Mouse (Mus musculus) right cerebral cortex, postnatal 10 days (tissue): Measurements from ENCODE around the gene Gtf2a2.
"Not testable (repeated sequence)": the region's sequence is repeated elsewhere in the genome, so short reads cannot be mapped to it uniquely, and the experiment has no call there.

ENCODE experiments used
- DNase-seq, 2 experiments: peaks; one replicate each; pipeline ENCODE4 v3.0.0; 2021; ENCODE audit warnings: low spot score in 2 of 2

Gtf2a2 gene

GRCm38 (mm10) chr9:70021610-70022009 is 9.3 kb downstream of the Gtf2a2 start:
- no peak for DNase-seq

- no peak for DNase-seq
These were observed 9.7 kb downstream of the Gtf2a2 start for GRCm38 (mm10) chr9:70022083-70022482.

- not testable (repeated sequence) for DNase-seq
These were observed 11.3 kb downstream of the Gtf2a2 start for GRCm38 (mm10) chr9:70023615-70024014.

DNA sequence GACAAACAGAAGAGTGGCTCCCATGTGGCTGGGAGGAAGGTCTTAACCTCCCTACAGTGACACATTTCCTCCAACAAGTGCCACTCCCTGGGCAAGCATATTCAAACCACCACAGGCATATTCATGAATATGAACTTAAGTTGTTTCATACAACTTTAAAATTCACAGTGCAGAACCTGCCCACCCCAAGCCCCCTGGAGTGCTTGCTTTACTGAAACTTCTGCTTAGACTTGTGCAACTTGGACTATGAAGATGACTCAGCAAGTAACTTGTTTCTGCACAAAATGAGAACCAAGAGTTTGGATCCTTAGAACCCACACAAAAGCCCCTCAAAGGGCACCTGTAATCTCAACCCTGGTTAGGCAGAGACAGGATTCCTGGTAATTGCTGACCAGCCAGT is 12.3 kb downstream of the Gtf2a2 start:
- no peak for DNase-seq

DNA sequence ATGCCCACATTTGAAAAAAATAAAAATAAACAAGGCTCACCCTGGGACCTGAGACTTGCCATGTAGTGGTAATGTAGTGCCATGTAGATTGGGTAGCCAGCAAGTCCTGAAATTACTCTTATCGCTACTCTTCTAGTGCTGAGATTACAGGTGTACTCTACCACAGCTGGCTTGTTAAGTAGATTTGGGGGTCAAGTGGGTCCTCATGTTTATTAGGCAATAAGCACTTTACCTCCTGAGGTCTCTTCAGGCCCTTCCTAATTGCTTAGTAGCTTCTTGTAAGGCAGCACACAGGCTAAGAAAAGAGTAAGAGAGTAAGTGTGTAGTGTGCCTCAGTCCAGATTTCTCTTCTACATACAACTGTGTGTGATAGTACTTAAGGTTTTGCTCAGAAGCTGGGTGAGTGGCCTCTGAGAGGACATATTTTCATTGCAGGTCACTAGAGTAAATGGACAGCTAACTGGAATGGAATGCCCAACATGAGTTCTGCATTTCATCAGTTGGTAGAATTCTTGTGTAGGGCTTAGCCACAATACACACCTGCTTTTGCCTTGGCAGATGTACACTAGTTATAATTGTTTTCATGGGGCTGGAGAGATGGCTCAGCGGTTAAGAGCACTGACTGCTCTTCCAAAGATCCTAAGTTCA is 13.1 kb downstream of the Gtf2a2 start:
- DNase-seq: no peak

- no peak for DNase-seq
These were observed 19.8 kb downstream of the Gtf2a2 start for GRCm38 (mm10) chr9:70032167-70032566.

DNA sequence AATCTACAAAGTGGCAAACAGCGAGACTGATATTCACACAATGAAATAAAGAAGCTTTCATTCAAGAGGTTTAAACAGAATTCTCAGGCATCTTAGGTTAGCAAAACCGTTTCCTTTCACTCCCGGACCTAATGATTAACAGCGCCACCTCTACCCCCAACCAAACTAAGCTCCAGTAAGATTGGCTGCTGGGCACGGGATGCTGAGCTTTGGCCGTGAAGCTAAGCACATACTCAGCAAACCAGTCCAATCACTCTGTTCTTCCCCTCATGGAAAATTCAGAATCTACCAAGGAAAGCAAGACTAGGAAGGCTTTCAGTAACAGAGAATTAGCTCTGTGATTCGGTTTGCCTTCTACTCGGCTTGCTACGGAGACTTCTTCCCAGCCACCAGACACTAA is 20.7 kb downstream of the Gtf2a2 start:
- DNase-seq: no peak

DNA sequence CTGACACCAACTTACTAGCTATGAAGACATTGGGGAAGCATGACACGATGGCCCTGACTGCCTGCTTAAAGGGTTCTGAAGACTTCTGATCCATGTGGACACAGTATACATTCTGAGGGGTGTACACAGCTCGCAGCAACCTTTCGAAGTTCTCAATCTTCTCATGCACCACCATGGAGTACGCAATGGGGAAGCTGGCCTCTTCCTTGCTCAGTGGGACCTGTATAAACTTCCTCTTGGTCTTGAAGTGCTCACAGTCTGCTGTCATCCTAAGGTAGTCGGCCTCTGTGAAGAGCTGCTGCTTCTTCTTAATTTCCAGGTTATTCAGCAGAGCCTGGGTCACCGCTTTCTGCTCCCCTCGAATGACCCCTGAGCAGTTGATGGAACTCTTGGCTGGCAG is 22.4 kb downstream of the Gtf2a2 start:
- DNase-seq: no peak

- no peak for DNase-seq
These were observed 24.3 kb downstream of the Gtf2a2 start for GRCm38 (mm10) chr9:70036646-70037045.

DNA sequence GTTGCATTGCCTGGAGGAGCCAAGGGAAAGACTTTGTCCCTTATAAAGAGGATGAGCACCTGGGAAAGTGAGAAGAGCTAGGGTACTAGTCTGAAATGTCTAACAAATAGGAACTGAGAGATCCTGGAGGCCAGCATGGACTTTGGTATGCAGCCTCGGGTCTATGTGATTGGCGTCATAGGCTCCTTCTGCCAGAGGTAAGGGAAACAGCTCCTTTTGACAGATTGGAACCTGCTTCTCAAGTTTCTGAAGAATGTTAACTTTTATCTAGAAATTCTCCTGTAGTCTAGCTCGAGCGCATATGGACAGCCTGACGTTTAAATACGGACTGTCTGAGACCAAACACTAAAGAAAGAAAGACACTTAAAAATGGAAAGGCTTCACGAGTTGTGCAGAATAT is 25.6 kb downstream of the Gtf2a2 start, which contains the start of gene Gcnt3:
Gene Gcnt3 (minus strand): TSS at position 101 of the 400 bp plus-strand sequence.
- DNase-seq: no peak

DNA sequence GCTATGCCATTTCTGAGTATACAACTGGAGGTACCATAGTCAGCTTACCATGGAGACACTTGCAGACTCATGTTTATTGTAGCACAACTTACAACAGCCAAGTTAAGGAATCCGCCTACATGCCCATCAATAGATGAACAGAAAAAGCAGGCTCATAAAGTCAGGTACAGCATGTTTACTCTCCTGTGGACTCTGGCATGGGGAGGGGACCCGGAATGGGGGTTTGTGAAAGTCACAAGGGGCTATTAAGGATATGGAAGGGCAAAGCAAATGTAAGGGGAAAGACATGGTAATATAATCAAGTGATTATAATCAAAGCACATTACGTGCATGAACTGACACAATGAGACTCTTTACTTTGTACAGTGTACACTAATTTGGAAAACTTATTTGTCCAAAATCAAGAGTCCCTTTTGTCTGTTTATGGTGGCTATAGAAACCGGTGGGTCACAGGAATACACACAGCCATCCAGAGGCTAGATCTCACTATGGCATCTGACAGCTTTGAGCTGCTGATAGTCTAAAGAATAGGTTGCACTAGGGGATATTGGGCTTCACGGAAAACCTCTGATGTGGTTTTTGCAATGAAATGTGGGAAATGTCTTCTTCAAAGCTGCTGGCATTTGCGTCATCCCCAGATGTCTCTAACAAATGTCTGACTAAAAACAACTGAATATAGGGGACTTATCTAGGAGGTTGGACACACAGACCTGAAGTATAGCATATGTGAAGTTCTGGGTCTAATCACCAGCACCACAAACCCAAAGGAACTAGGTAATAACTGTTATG is 27.4 kb downstream of the Gtf2a2 start:
- DNase-seq: no peak

DNA sequence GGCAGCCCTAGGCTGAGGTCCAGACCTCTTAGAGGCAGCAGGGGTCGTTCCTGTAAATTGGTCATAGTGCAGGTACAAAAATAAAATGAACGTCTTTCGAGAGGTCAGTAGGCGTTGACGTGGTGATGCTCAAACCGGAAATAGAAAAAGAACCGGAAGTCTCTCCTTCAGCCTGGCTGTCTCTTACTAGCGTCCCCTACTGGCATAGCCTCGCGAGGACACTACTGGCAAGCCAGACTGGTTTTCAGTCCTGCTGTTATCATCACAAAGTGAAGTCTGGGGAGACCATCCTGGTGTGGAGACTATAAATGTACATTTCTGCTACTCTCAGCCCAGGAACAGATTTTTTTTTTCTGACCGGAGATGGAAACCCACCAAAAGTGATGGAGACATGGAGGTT is 28.2 kb downstream of the Gtf2a2 start:
- no peak for DNase-seq

DNA sequence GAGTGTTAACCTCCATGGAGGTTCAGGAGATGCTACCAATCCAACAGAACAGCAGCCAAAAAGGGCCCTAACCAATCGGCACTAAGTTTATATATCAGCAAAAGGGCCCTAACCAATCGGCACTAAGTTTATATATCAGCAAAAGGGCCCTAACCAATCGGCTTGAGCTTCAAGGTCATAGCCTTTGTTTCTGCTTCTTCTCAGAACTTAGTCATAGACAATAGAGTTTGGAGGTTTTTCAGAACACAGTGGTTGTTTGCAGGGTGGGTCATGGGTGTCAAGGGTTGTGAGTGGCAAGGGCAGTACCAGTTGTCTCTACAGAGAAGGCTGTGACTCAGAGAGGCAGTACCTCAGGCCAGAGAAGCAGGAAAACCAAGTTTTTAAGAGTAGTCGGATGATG is 29.8 kb downstream of the Gtf2a2 start:
- DNase-seq: no peak

DNA sequence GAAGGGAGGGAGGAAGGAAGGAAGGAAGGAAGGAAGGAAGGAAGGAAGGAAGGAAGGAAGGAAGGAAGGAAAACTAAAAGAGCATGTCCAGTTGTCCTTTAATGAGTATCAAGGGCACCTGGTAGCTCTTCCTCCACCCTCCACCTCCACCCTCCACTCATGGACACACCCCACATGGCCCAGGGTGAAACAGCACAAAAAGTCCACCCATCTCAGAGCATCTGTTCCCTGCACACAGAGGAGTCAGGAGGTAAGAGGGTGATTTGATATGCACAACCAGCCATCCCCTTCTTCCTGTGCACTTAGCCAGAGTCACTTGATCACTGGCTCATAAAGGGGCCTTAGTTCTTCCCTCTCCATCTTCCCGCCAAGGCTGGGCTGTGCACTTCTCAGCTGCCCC is 30.6 kb downstream of the Gtf2a2 start:
- no peak for DNase-seq

DNA sequence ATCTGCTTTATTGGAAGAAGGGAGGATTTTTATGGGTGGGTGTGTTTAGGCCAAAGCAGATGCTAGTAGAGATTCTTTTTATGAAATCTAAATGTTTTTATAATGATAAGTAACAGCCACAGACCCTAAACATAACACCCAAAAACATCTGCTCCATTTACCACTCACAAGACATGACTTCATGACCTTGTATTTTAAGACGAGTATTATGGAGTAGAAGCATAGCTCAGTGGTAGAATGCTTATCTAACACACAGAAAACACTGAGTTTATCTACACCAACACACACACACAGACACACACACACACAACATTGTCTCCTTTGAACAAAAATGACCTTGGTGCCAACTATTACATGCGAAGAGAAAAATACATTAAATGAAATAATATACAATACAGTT is 32.5 kb downstream of the Gtf2a2 start:
- no peak for DNase-seq

DNA sequence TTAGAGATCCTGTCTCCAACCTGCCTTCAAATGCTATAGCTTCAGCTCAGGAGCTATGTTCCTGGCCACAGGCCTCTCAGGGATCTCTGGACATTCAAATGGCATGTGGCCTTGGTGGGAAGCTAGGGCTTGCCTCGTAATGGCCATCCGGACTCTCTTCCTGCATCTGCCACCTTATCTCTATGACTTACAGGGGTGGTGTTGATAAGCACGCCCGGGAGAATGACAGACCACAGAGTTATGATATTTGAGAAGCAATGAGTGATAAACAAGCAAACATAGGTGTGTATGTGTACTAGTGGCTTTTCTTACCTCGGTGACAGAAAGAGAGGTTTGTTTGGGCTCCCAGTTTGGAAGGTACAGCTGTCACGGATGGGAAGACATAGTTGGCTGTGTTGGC is 33.9 kb downstream of the Gtf2a2 start:
- DNase-seq: no peak

- no peak for DNase-seq
These were observed 35.5 kb downstream of the Gtf2a2 start for GRCm38 (mm10) chr9:70047839-70048238.

DNA sequence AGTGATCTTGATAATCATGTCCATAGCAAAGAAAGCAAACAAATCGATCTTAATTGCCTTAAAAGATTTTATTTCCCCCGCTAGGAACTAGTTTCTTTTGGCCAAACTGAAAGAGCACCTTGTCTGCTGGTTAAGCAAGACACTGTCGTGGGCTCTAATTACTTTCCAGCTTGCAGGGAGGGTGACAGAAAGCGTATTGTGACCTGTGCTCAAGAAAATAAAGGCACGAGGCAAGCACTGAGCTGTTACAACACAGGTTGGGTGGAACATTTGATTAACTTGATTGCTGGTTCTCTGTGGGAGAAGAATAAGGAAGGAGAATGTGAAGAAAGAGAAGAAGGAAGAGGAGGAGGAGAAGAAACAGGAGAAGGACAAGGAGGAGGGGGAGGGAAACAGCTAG is 35.9 kb downstream of the Gtf2a2 start:
- no peak for DNase-seq

DNA sequence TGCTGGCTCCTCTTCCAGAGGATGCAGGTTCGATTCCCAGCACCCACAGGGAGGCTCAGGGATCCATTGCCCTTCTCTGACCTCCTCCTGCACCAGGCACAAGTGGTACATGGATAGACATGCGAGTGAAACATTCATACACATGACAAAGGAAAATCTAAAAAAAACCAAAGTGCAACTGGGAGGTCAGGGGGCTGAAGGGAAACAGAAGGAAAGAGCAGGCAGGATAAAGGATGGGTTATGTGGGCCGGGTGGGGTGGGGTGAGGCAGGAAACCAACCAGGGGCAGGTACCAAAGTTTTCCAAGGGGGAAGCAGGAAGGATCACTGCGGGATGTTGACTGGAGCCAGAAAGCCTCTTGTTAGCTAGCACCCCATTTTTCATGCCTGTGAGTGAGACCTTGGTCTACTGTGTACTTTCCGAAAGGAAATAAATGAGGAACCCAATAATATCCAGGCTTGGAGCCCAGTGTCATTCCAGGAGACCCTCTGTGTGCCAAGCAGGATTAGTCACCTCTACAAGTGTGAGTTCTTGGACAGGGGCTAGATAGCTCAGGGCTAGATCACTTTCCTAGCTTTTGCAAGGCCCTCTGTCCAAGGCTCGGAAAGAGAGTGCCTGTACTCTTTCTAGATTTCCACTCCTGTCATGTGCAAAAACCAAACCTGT is 36.5 kb downstream of the Gtf2a2 start:
- no peak for DNase-seq

- DNase-seq: no peak
These were observed 37.0 kb downstream of the Gtf2a2 start for GRCm38 (mm10) chr9:70049416-70049783.

DNA sequence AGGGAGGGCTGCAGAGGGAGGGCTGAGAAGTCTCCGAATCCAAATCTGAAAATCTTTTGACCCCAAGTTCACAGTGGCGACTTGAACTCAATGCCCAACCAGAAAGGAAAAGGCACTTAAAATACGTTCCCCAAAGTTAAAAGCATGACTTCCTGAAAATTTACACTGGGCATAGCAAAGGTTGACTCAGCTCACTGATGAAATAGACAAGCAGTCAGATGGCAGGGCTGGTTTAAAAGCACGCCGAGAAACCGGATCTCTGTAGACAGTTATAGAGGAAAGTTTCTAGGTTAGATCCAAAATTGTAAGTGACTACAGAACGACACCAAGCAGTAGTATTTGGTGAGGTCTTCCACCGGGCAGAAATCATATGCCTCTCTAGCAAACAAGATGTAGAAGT is 37.5 kb downstream of the Gtf2a2 start:
- no peak for DNase-seq

- DNase-seq: no peak
These were observed 40.4 kb downstream of the Gtf2a2 start for GRCm38 (mm10) chr9:70052730-70053129.

DNA sequence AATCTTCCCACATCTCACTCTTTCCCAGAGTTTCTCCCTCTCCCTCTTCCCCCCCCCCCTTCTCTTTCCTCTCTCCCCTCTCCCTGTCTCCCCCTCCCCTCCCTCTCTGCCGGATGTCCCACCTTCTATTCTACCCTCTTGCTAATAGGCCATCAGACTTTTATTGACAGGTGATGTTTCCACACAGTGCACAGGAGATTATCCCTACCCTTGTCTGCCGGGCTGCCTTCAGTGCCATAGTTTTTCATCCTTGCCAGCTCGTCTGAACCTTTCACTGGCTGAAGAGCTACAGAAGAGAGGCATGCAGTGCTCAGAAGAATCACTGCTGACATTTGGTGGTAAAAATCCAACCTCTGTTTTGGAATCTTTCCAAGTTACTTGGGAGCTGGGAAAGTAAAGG is 41.1 kb downstream of the Gtf2a2 start:
- no peak for DNase-seq
